Mouse (Mus musculus) T-helper 2 cell (primary cell): ENCODE measurements around the gene Yipf2.
"Not testable (repeated sequence)": the region's sequence is repeated elsewhere in the genome, so short reads cannot be mapped to it uniquely, and the experiment has no call there.

ENCODE experiments used
- in situ Hi-C: fragments of 300-600 bp; cut with MboI, MseI; formaldehyde crosslinking; loops from one replicate; pipeline ENCODE4 v1.15.1; 2025; ENCODE audit warnings: high pct_unique_total_duplicates

Yipf2 gene

GRCm38 (mm10) chr9:21558366-21558765 is 34.3 kb downstream of the Yipf2 start:
- in situ Hi-C loops, result no loop called here

GRCm38 (mm10) chr9:21557556-21557955 is 35.1 kb downstream of the Yipf2 start:
- in situ Hi-C loops, result no loop called here

GRCm38 (mm10) chr9:21556996-21557395 is 35.6 kb downstream of the Yipf2 start:
- in situ Hi-C loops, result no loop called here

- in situ Hi-C loops, result no loop called here
These were observed 37.4 kb downstream of the Yipf2 start for GRCm38 (mm10) chr9:21555198-21555742.

GRCm38 (mm10) chr9:21553607-21554273 is 38.9 kb downstream of the Yipf2 start:
- in situ Hi-C loops, result no loop called here

- in situ Hi-C loops, result no loop called here
These were observed 41.6 kb downstream of the Yipf2 start for GRCm38 (mm10) chr9:21551049-21551448.

- in situ Hi-C loops, result no loop called here
These were observed 45.3 kb downstream of the Yipf2 start for GRCm38 (mm10) chr9:21547075-21547941.

GRCm38 (mm10) chr9:21546789-21547074 is 45.9 kb downstream of the Yipf2 start, which contains the start of gene Carm1:
Carm1 (plus strand) TSS chr9:21546894.
- in situ Hi-C loops, result no loop called here

GRCm38 (mm10) chr9:21545916-21546788 is 46.5 kb downstream of the Yipf2 start:
- in situ Hi-C loops, result no loop called here

GRCm38 (mm10) chr9:21545351-21545915 is 47.2 kb downstream of the Yipf2 start:
- in situ Hi-C loops, result no loop called here

- in situ Hi-C loops, result not testable (repeated sequence)
These were observed 50.6 kb downstream of the Yipf2 start for GRCm38 (mm10) chr9:21542001-21542400.

GRCm38 (mm10) chr9:21539981-21540753 is 52.5 kb downstream of the Yipf2 start:
- in situ Hi-C loops, result no loop called here
